Mouse (Mus musculus): Measurements from ENCODE around the gene Astn2. TPM values are rescaled to one million over a fixed set of nuclear protein-coding genes. Genes with fewer than 3 reads are reported as not detected.

The Astn2 gene
- polyA plus RNA-seq, 1 experiment from 2014 or later, result 0.55 TPM

GRCm38 (mm10) chr4:65758174-65758874 lies 646.1 kb downstream of the Astn2 start:
- Histone ChIP-seq H3K4me2 (replicated peaks) (no peak overlapping the region), H3K4me1 (replicated peaks) (no peaks in the 10 kb centered on the region), H3K4me3 (replicated peaks) (no peak overlapping the region), H3K36me3 (no peaks in the 10 kb centered on the region), H3K9me3 (no peaks in the 10 kb centered on the region), H3K27ac (no peak overlapping the region), H3K9ac (no peak overlapping the region), H3K27me3 (replicated peaks) (no peaks in the 10 kb centered on the region)
- ATAC-seq, result no peak
- WGBS, result 55% methylated on average over 5 of the region's 5 CpGs

GRCm38 (mm10) chr4:65752941-65753340 lies 651.5 kb downstream of the Astn2 start:
- no peaks in the 10 kb centered on the region for H3K9me3 ChIP-seq

DNA sequence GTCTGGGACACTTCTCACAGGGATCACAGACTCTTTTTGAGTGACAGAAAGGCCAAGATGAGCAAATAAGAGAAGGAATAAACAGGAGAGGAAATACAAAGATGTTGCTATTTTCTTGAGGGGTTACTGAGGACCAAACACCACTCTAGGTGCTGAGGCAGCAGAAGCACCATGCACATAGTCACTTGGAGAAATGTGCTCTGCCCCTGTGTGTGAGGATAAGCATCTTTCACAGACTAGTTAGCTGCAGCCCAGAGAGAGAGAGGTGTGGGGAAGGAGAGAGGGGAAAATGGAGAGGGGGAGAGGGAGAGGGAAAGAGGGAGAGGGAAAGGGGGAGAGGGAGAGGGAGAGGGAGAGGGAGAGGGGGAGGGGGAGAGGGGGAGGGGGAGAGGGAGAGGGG lies 659.6 kb downstream of the Astn2 start:
- Histone ChIP-seq H3K27me3 (replicated peaks) (no peaks in the 10 kb centered on the region), H3K36me3 (no peaks in the 10 kb centered on the region), H3K4me3 (replicated peaks) (no peak overlapping the region), H3K4me2 (replicated peaks) (no peak overlapping the region), H3K9me3 (no peaks in the 10 kb centered on the region), H3K27ac (no peak overlapping the region), H3K4me1 (replicated peaks) (no peaks in the 10 kb centered on the region), H3K9ac (no peak overlapping the region)
- no peak for ATAC-seq

More at GRCm38 (mm10) chr4:65752941-65753340, 651.5 kb downstream of the Astn2 start:
- Histone ChIP-seq H3K4me3 (replicated peaks) (no peak overlapping the region), H3K36me3 (no peaks in the 10 kb centered on the region), H3K9ac (no peak overlapping the region), H3K4me1 (replicated peaks) (no peaks in the 10 kb centered on the region), H3K4me2 (replicated peaks) (no peak overlapping the region), H3K27ac (no peak overlapping the region), H3K27me3 (replicated peaks) (no peaks in the 10 kb centered on the region)
- WGBS, result 57% methylated on average over 3 of the region's 3 CpGs
- no peak for ATAC-seq

DNA sequence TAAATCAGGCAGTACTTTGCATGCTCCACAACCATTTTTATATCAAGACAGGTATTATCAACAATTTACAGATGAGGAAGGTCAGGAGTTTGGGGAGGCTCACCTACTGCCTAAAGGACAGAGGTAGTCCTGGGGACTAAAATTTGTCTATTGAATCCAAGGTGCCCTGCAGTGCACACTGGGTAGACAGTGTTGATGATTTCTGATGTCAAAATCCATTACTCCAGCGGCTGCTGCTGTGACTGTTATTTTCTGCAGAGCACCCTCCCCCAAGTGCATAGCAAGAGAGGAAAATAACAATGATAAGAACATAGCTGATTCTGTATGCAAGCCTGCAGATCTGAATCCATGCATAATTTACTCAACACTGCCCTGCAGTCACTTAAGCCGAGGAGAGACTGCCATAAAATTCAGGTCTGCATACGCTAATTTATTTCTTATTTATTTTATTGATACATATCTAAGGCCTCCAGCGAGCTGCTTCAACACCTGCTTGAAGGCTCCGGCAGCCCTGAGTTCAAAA lies 660.3 kb downstream of the Astn2 start:
- Histone ChIP-seq H3K4me1 (replicated peaks) (no peaks in the 10 kb centered on the region), H3K9ac (no peak overlapping the region), H3K36me3 (no peaks in the 10 kb centered on the region), H3K4me2 (replicated peaks) (no peak overlapping the region), H3K27me3 (replicated peaks) (no peaks in the 10 kb centered on the region), H3K9me3 (no peaks in the 10 kb centered on the region), H3K4me3 (replicated peaks) (no peak overlapping the region), H3K27ac (no peak overlapping the region)
- ATAC-seq, result no peak
- WGBS, result 34% methylated on average over 5 of the region's 5 CpGs

GRCm38 (mm10) chr4:65743160-65743691 lies 661.2 kb downstream of the Astn2 start:
- ATAC-seq, result no peak
- Histone ChIP-seq H3K36me3 (no peaks in the 10 kb centered on the region), H3K9ac (no peak overlapping the region), H3K4me2 (replicated peaks) (no peak overlapping the region), H3K9me3 (no peaks in the 10 kb centered on the region), H3K27ac (no peak overlapping the region), H3K4me3 (replicated peaks) (no peak overlapping the region), H3K4me1 (replicated peaks) (no peaks in the 10 kb centered on the region), H3K27me3 (replicated peaks) (no peaks in the 10 kb centered on the region)

DNA sequence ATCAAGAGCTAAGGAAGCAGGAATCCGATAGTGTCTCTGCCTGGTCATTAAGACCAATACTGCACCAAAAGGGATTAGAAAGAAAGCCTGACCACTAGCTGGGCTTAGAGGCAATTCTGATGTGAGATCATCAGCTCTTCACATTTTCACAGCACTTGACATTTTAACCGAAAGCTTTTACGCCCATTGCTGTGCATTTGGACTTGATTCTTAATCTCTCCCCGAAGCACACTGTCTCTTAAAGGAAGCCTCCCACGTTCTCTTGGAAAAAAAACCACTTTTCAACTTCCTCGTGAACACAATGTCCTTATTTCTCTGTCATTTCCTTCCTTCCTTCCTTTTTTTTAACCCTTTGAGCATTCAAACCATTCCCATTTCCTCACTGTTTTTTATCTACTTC lies 680.0 kb downstream of the Astn2 start:
- Histone ChIP-seq H3K9me3 (no peaks in the 10 kb centered on the region), H3K4me2 (replicated peaks) (no peak overlapping the region), H3K27me3 (replicated peaks) (no peaks in the 10 kb centered on the region), H3K4me3 (replicated peaks) (no peak overlapping the region), H3K36me3 (no peaks in the 10 kb centered on the region), H3K27ac (no peak overlapping the region), H3K9ac (no peak overlapping the region), H3K4me1 (replicated peaks) (no peaks in the 10 kb centered on the region)
- ATAC-seq, result no peak
- 54% methylated on average over 6 of the region's 6 CpGs for WGBS

GRCm38 (mm10) chr4:65719610-65720009 lies 684.8 kb downstream of the Astn2 start:
- H3K4me1 ChIP-seq (replicated peaks), result no peaks in the 10 kb centered on the region
- no peak overlapping the region for H3K4me2 ChIP-seq (replicated peaks)
- H3K9me3 ChIP-seq, result no peaks in the 10 kb centered on the region
- H3K36me3 ChIP-seq, result no peaks in the 10 kb centered on the region
- no peak overlapping the region for H3K9ac ChIP-seq
- 75% methylated on average over 2 of the region's 2 CpGs for WGBS
- H3K4me3 ChIP-seq (replicated peaks), result no peak overlapping the region
- H3K27me3 ChIP-seq (replicated peaks), result no peaks in the 10 kb centered on the region
- H3K27ac ChIP-seq, result no peak overlapping the region
- no peak for ATAC-seq

GRCm38 (mm10) chr4:65717899-65718298 lies 686.5 kb downstream of the Astn2 start:
- ATAC-seq, result no peak
- no peak overlapping the region for H3K4me3 ChIP-seq (replicated peaks)
- no peak overlapping the region for H3K27ac ChIP-seq
- no peak overlapping the region for H3K4me2 ChIP-seq (replicated peaks)
- whole genome bisulfite sequencing, result 61% methylated on average over 1 of the region's 1 CpGs
- H3K4me1 ChIP-seq (replicated peaks), result no peaks in the 10 kb centered on the region
- no peaks in the 10 kb centered on the region for H3K36me3 ChIP-seq
- H3K27me3 ChIP-seq (replicated peaks), result no peaks in the 10 kb centered on the region
- H3K9me3 ChIP-seq, result no peaks in the 10 kb centered on the region
- no peak overlapping the region for H3K9ac ChIP-seq

DNA sequence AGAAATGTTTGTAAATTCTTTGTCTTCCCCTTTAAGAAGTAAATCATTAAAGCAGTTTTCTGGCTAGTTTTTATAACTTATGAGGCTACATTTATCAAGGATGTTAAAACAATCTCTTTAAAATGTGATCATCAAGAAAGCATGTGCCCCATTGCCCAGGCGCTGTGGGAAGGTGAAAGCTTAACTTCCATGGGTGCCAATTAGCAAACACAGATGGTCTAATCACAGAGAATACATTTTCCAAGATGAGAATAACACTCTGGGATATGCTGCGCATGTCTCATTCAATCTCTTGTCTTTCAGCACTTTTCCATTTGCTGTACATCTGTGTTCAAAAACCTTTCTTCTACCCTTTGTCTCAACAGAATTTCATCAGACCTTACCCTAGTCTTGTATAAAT lies 688.3 kb downstream of the Astn2 start:
- Histone ChIP-seq H3K27ac (no peak overlapping the region), H3K4me2 (replicated peaks) (no peak overlapping the region), H3K4me1 (replicated peaks) (no peaks in the 10 kb centered on the region), H3K36me3 (no peaks in the 10 kb centered on the region), H3K4me3 (replicated peaks) (no peak overlapping the region), H3K9ac (no peak overlapping the region), H3K9me3 (no peaks in the 10 kb centered on the region), H3K27me3 (replicated peaks) (no peaks in the 10 kb centered on the region)
- no peak for ATAC-seq
- WGBS, result 85% methylated on average over 2 of the region's 2 CpGs

- Histone ChIP-seq H3K9ac (no peak overlapping the region), H3K4me3 (replicated peaks) (no peak overlapping the region), H3K27ac (no peak overlapping the region), H3K27me3 (replicated peaks) (no peaks in the 10 kb centered on the region), H3K9me3 (no peaks in the 10 kb centered on the region), H3K36me3 (no peaks in the 10 kb centered on the region), H3K4me1 (replicated peaks) (no peaks in the 10 kb centered on the region), H3K4me2 (replicated peaks) (no peak overlapping the region)
- ATAC-seq, result no peak
- 81% methylated on average over 2 of the region's 2 CpGs for WGBS
Observed at GRCm38 (mm10) chr4:65711678-65712077, 692.7 kb downstream of the Astn2 start.

DNA sequence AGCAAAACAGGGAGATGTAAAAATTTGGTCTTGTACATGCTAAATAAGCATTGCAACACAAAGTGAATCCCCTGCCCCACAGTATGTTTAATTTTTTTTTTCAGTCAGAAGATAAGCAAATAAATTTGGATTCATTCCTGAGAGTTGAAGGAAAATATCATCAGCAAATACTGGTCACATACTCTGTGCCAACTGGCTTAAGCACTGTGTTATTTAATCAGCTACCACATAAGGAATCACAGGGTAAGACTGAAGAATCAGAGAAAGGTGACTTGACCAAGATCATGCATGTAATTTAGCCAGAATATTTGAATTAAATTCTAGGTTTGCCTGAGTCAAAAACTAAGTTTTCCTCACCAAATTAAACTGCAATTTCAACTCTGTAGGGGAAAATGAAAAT lies 693.8 kb downstream of the Astn2 start:
- no peaks in the 10 kb centered on the region for H3K4me1 ChIP-seq (replicated peaks)

GRCm38 (mm10) chr4:65701848-65702247 lies 702.6 kb downstream of the Astn2 start:
- Histone ChIP-seq H3K9ac (no peak overlapping the region), H3K9me3 (no peaks in the 10 kb centered on the region), H3K4me3 (replicated peaks) (no peak overlapping the region), H3K4me2 (replicated peaks) (no peak overlapping the region), H3K4me1 (replicated peaks) (no peaks in the 10 kb centered on the region), H3K27ac (no peak overlapping the region), H3K27me3 (replicated peaks) (no peaks in the 10 kb centered on the region), H3K36me3 (no peaks in the 10 kb centered on the region)
- no peak for ATAC-seq
- WGBS, result 74% methylated on average over 4 of the region's 4 CpGs

More for the DNA sequence above, 693.8 kb downstream of the Astn2 start:
- Histone ChIP-seq H3K9ac (no peak overlapping the region), H3K27ac (no peak overlapping the region), H3K4me3 (replicated peaks) (no peak overlapping the region), H3K27me3 (replicated peaks) (no peaks in the 10 kb centered on the region), H3K36me3 (no peaks in the 10 kb centered on the region), H3K9me3 (no peaks in the 10 kb centered on the region), H3K4me2 (replicated peaks) (no peak overlapping the region)
- no peak for ATAC-seq

GRCm38 (mm10) chr4:65699743-65700361 lies 704.6 kb downstream of the Astn2 start:
- 52% methylated on average over 8 of the region's 8 CpGs for WGBS
- H3K36me3 ChIP-seq, result no peaks in the 10 kb centered on the region
- H3K4me1 ChIP-seq (replicated peaks), result no peaks in the 10 kb centered on the region
- no peaks in the 10 kb centered on the region for H3K9me3 ChIP-seq
- H3K27ac ChIP-seq, result no peak overlapping the region
- no peak for ATAC-seq
- no peaks in the 10 kb centered on the region for H3K27me3 ChIP-seq (replicated peaks)
- H3K4me2 ChIP-seq (replicated peaks), result no peak overlapping the region
- H3K4me3 ChIP-seq (replicated peaks), result no peak overlapping the region
- no peak overlapping the region for H3K9ac ChIP-seq

Data from intestine, embryonic 15.5 days (tissue).